Mouse (Mus musculus): ENCODE measurements at regions not wholly inside any gene's neighbourhood (a gene's known extent, or its start where the extent isn't known, plus 50 kb on each side); places are given as distances from the start of the nearest gene placed in this dataset.

- TF ChIP-seq CTCF (conservative IDR thresholded peaks at IDR 0.05; ENCODE audit: insufficient read depth, insufficient read length, low read depth, low read length) (no peak), POLR2A (IDR thresholded peaks at IDR 0.05; ENCODE audit: low read depth, low read length) (no peak)
These were observed 177.6 kb downstream of the Bcl11a start for GRCm38 (mm10) chr11:24255201-24256060.

Data from kidney, adult 2 months (tissue).